Mouse (Mus musculus) forebrain, embryonic 16.5 days (tissue): ENCODE measurements around the gene Snap91. TPM values are rescaled to one million over a fixed set of nuclear protein-coding genes. Genes with fewer than 3 reads are reported as not detected.

ENCODE experiments used
- ATAC-seq: fragments of 200-750 bp; cut with Nextera tagmentation; 2 replicates; pipeline ENCODE4 v1.8.0; 2017; ENCODE audit warnings: mild to moderate bottlenecking, moderate library complexity
- H3K27ac ChIP-seq: fragments of 300-500 bp; sonication (generic); 2 replicates; pipeline ENCODE4 v1.5.1; 2014; ENCODE audit warnings: low read length, control low read depth
- H3K27me3 ChIP-seq: fragments of 300-500 bp; sonication (generic); replicated peaks from 2 replicates; pipeline ENCODE4 v1.6.1; 2014; ENCODE audit warnings: low read length; ENCODE audit not compliant: control insufficient read depth, insufficient read depth
- H3K36me3 ChIP-seq: fragments of 300-500 bp; sonication (generic); 2 replicates; pipeline ENCODE4 v1.6.1; 2014; ENCODE audit not compliant: control insufficient read depth, insufficient read depth
- H3K4me1 ChIP-seq: fragments of 300-500 bp; sonication (generic); replicated peaks from 2 replicates; pipeline ENCODE4 v1.6.1; 2014; ENCODE audit warnings: low read length; ENCODE audit not compliant: control insufficient read depth, insufficient read depth
- H3K4me2 ChIP-seq: fragments of 300-500 bp; sonication (generic); 2 replicates; pipeline ENCODE4 v1.6.1; 2014; ENCODE audit warnings: mild to moderate bottlenecking, low read length, control low read depth
- H3K4me3 ChIP-seq: fragments of 300-500 bp; sonication (generic); replicated peaks from 2 replicates; pipeline ENCODE4 v1.5.1; 2014; ENCODE audit warnings: mild to moderate bottlenecking, low read length, control low read depth
- H3K9ac ChIP-seq: fragments of 300-500 bp; sonication (generic); replicated peaks from 2 replicates; pipeline ENCODE4 v1.6.1; 2014; ENCODE audit warnings: low read depth, low read length, control low read depth
- H3K9me3 ChIP-seq: fragments of 300-500 bp; sonication (generic); 2 replicates; pipeline ENCODE4 v1.6.1; 2016; ENCODE audit warnings: low read length; ENCODE audit not compliant: control insufficient read depth
- WGBS: fragments of 180-500 bp; shearing (Covaris S2); extraction: QIAGEN DNeasy Blood & Tissue Kit; methylation state at CpG from one replicate; pipeline ENCODE4 v1.1.7; 2014; 5-methylcytosine and 5-hydroxymethylcytosine counted together
- polyA plus RNA-seq: library from polyadenylated mRNA; unstranded; fragments of >200 nt; fragmentation: Nextera tagmentation; extraction: Ambion mirVana; gene quantifications from 2 replicates; pipeline ENCODE4 v1.2.1, GENCODE M21; 2015

The Snap91 gene
- polyA plus RNA-seq, 1 experiment from 2014 or later, result 119 TPM

DNA sequence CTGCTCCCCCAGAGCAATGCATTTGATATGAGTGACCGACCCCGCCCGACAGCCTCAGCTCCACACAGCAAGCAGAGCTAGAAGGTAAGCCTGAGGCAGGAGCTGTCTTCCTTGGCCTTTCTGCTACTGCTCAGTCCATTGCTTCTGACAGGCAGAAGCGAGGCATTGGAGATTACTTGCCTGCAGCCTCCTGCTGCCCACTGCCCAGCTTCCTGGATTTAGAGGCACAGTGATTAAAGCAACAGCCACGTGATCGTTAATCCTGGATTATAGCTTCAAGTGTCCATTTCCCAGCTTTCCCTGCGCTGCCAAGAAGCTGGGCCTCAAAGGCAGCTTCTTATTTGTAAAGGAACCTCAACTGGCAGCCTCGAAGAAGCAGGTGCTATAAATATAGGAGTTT lies 51.4 kb downstream of the Snap91 start:
- no peak overlapping the region for H3K4me2 ChIP-seq
- H3K36me3 ChIP-seq, result peaks cover 12% of the 10 kb centered on the region
- no peaks in the 10 kb centered on the region; the same call in 1 of the 2 replicates for H3K4me1 ChIP-seq
- H3K9ac ChIP-seq, result no peak overlapping the region
- no peak overlapping the region for H3K4me3 ChIP-seq
- no peaks in the 10 kb centered on the region for H3K9me3 ChIP-seq
- H3K27me3 ChIP-seq, result no peaks in the 10 kb centered on the region
- no peak overlapping the region for H3K27ac ChIP-seq
- no peak for ATAC-seq
- WGBS, result 38% methylated on average over 8 of the region's 8 CpGs

DNA sequence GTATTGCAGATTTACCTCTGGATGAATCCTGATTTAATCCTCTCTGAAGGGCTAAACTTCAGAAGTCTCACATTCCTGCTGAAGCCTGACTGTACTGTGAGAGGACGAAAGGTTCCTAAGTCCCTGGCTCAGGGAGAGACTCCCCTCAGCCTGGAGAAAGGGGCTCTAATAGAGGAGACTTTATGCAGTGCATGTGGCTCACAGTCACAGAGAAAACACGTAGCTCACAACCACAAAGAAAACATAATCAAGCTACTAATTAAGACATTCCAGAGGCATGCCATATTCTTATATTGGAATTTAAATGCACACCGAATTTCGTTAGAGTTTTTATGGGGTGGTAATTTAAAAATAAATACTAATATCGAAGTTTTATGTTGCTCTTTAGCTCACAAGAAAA lies 61.1 kb downstream of the Snap91 start:
- ATAC-seq, result no peak
- H3K4me1 ChIP-seq, result no peaks in the 10 kb centered on the region
- H3K9me3 ChIP-seq, result no peaks in the 10 kb centered on the region
- H3K4me3 ChIP-seq, result no peak overlapping the region
- no peak overlapping the region for H3K9ac ChIP-seq
- no peak overlapping the region for H3K4me2 ChIP-seq
- WGBS, result 53% methylated on average over 5 of the region's 5 CpGs
- H3K27ac ChIP-seq, result no peak overlapping the region
- H3K36me3 ChIP-seq, result peaks cover 8% of the 10 kb centered on the region
- no peaks in the 10 kb centered on the region for H3K27me3 ChIP-seq

DNA sequence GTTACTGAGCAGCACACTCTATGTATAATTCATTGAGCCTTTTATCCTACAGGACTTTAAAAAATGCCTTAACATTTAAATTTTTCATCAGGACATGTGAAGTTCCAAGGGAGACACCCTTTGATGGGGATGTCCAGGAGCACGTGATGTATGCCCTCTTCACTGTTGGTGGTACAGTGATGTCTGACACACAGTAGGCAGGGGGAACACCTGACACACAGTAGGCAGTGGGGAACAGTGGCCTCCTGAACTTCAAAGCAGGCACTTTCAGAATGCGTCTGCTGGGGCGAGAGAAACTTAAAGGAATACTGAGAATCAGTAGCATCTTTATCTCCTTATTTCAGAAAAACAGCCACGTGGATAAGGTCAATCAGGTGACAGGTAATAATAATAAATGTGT lies 62.8 kb downstream of the Snap91 start:
- H3K4me1 ChIP-seq, result no peaks in the 10 kb centered on the region
- no peak overlapping the region for H3K27ac ChIP-seq
- WGBS, result 69% methylated on average over 4 of the region's 4 CpGs
- H3K9me3 ChIP-seq, result no peaks in the 10 kb centered on the region
- H3K4me3 ChIP-seq, result no peak overlapping the region
- no peak overlapping the region for H3K4me2 ChIP-seq
- peaks cover 6% of the 10 kb centered on the region for H3K36me3 ChIP-seq
- no peak for ATAC-seq
- H3K9ac ChIP-seq, result no peak overlapping the region
- no peaks in the 10 kb centered on the region for H3K27me3 ChIP-seq

DNA sequence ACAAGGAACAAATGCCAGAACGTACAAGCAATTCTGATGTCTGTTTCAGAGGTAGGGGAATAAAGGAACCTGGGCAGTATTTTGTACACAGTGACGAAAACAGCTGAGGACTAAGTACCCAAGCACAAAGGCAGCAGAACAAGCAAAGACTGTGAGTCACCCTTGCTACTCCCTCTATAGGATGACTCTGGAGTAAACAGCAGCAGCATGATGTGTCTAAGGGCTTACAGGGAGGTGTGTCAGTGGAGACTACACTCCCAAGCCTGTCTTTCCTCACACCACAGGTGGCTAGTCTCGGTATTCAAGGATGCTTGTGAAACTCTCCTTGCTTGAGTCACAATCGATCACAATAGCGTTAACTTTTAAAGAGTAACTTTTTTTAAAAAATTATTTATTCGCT lies 66.1 kb downstream of the Snap91 start:
- H3K9me3 ChIP-seq, result no peaks in the 10 kb centered on the region
- peaks cover 4% of the 10 kb centered on the region for H3K36me3 ChIP-seq
- ATAC-seq, result no peak
- no peaks in the 10 kb centered on the region for H3K27me3 ChIP-seq
- no peak overlapping the region for H3K9ac ChIP-seq
- no peaks in the 10 kb centered on the region for H3K4me1 ChIP-seq
- no peak overlapping the region for H3K27ac ChIP-seq
- WGBS, result 57% methylated on average over 6 of the region's 6 CpGs
- H3K4me3 ChIP-seq, result no peak overlapping the region
- no peak overlapping the region for H3K4me2 ChIP-seq

DNA sequence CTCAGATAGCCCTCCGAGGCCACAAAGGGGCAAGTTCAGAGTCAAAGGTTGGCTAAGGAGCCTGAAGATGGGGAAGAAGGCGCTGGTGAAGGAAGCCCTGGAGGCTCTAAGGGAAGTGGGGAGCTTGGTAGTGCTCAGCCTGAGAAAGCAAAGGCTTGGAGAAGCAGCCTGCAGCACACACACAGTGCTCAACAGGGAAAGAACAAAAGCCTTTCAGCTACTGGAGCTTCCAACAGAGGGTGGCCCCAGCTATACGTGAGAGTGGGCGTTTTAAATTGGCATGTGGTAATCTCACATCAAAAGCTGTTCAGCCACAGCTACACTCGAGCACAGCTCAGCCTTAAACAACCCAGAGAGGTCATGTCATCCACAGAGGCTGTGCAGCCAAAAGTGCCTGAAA lies 67.1 kb downstream of the Snap91 start:
- no peak overlapping the region for H3K4me2 ChIP-seq
- H3K4me3 ChIP-seq, result no peak overlapping the region
- WGBS, result 8% methylated on average over 5 of the region's 5 CpGs
- no peak for ATAC-seq
- peaks cover 4% of the 10 kb centered on the region for H3K36me3 ChIP-seq
- no peak overlapping the region for H3K27ac ChIP-seq
- no peaks in the 10 kb centered on the region for H3K27me3 ChIP-seq
- H3K9me3 ChIP-seq, result no peaks in the 10 kb centered on the region
- H3K4me1 ChIP-seq, result no peaks in the 10 kb centered on the region
- H3K9ac ChIP-seq, result no peak overlapping the region

DNA sequence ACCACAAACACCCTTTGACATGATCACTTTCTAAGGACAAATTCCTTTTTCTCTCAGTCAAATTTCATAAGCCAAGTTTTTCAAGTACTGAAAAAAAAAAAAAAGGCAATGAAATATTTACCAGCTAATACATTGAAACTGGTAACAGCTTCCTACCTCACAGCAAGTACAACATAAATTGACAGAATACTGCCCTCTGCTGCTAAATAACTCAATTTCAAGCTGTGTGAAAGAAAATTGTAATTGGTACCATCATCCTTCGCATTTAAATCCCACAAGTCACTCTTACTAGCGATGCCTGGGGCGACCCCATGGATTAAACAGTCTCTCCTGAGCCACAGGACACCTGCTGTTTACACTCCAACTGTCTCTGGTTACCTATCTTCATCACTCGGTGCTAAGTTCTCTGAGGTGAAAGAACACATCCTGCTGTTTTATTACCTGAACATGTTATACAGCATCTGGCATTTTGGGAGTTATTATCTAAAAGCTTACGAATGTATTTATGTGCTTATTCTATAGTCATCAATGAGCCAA lies 69.7 kb downstream of the Snap91 start:
- H3K4me3 ChIP-seq, result no peak overlapping the region
- H3K27ac ChIP-seq, result no peak overlapping the region
- no peaks in the 10 kb centered on the region for H3K27me3 ChIP-seq
- 41% methylated on average over 5 of the region's 5 CpGs for WGBS
- H3K4me2 ChIP-seq, result no peak overlapping the region
- H3K9ac ChIP-seq, result no peak overlapping the region
- no peaks in the 10 kb centered on the region for H3K9me3 ChIP-seq
- ATAC-seq, result peak; percentile 54
- peaks cover 4% of the 10 kb centered on the region for H3K36me3 ChIP-seq
- no peaks in the 10 kb centered on the region for H3K4me1 ChIP-seq

DNA sequence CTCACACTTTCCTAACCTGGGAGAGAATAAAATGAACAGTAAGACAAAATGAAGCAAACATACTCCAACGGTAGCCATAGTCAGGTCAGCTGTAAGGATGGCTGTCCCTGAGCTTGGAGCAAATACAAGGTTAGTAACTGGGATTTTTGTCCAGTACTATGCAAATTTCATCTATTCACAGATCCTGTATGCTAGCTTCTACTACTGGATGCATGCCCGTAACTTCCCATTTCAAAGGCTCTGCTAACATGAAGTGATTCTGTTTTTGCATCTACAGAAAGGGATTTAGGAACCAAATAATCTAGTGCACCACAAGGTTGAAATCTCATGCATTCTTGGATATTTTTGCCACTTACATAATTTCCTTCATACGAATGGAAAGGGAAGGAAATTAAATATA lies 70.2 kb downstream of the Snap91 start:
- no peak overlapping the region for H3K4me3 ChIP-seq
- no peaks in the 10 kb centered on the region for H3K27me3 ChIP-seq
- WGBS, result 65% methylated on average over 3 of the region's 3 CpGs
- ATAC-seq, result peak; percentile 59
- no peak overlapping the region for H3K27ac ChIP-seq
- H3K4me2 ChIP-seq, result no peak overlapping the region
- H3K9me3 ChIP-seq, result no peaks in the 10 kb centered on the region
- H3K4me1 ChIP-seq, result no peaks in the 10 kb centered on the region
- no peak overlapping the region for H3K9ac ChIP-seq
- H3K36me3 ChIP-seq, result peaks cover 3% of the 10 kb centered on the region

DNA sequence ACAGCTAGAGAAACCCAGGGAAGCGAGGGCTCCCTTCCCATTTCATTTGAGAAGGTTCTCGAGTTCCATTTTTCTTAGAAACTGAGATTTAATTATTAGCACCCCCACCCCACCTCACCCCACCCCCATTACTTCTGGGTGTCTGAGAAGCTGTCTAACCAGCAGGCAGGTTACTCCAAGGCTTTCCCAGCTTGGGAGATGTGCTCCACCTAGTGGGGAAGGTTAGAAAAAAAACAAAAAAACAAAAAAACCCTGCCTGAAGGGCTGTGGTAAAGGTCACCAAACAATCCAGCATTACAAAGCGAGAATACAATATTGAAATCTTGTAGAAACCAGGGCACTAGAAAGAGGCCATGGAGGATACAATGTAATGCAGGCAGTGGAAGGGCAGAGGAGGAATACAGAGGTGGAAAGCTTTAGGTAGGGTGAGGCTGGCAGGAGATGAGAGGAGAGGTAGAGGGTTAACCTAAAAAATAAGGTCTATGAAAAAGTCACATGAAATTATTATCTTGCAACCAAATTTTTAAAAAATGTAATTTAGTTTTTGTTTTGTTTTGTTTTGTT lies 79.8 kb downstream of the Snap91 start:
- ATAC-seq, result peak; percentile 58; the same call in 1 of the 2 replicates
- 25% methylated on average over 3 of the region's 3 CpGs for WGBS

DNA sequence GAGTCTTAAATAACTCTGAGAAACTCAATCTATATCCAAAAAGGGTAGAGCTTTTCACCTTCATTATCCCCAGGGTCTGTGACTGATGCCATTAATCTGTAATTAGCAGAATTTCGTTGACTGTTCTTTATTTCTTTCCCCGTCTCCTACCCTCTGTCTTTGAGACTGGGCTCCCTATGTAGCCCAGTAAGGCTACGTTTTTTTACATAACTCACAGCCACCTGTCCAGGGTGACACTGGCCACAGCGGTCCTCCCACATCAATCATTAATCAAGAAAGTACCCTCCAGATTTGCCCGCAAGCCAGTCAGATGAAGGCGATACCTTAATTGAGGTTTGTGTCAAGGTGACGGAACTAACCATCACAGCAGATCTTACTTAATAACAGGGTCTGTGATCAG lies 81.4 kb downstream of the Snap91 start:
- no peaks in the 10 kb centered on the region for H3K4me1 ChIP-seq
- no peak overlapping the region for H3K4me2 ChIP-seq
- no peak overlapping the region for H3K27ac ChIP-seq
- H3K9ac ChIP-seq, result no peak overlapping the region
- no peaks in the 10 kb centered on the region for H3K9me3 ChIP-seq
- H3K27me3 ChIP-seq, result no peaks in the 10 kb centered on the region
- peaks cover 7% of the 10 kb centered on the region; the same call in 1 of the 2 replicates for H3K36me3 ChIP-seq
- WGBS, result 75% methylated on average over 7 of the region's 7 CpGs
- no peak for ATAC-seq
- no peak overlapping the region for H3K4me3 ChIP-seq

More for the DNA sequence above, 79.8 kb downstream of the Snap91 start:
- H3K4me3 ChIP-seq, result no peak overlapping the region
- H3K9me3 ChIP-seq, result no peaks in the 10 kb centered on the region
- no peak overlapping the region for H3K27ac ChIP-seq
- H3K9ac ChIP-seq, result no peak overlapping the region
- no peaks in the 10 kb centered on the region for H3K4me1 ChIP-seq
- no peaks in the 10 kb centered on the region for H3K27me3 ChIP-seq
- H3K4me2 ChIP-seq, result no peak overlapping the region
- H3K36me3 ChIP-seq, result peaks cover 5% of the 10 kb centered on the region; the same call in 1 of the 2 replicates

DNA sequence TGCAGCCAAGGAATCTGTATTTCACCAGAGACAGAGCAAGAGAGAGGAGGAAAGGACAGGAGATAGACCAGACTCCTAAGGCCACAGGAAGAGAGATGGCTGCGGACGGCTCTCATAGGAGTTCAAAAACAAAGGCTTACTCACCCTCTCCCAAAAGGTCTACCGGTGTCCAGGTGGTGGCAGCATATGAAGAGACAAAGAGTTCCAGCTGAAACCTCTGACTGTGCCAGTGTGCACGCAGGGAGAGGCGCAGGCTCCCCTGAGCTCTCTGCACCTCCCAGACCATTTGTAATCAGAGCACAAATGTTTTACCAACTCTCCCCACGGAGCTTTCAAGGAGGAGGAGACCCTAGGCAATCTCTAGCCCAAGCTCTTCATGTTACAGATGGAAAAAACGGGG lies 81.8 kb downstream of the Snap91 start:
- H3K4me1 ChIP-seq, result no peaks in the 10 kb centered on the region
- 55% methylated on average over 7 of the region's 7 CpGs for WGBS
- H3K9ac ChIP-seq, result no peak overlapping the region
- ATAC-seq, result no peak
- H3K27ac ChIP-seq, result no peak overlapping the region
- no peaks in the 10 kb centered on the region for H3K9me3 ChIP-seq
- H3K36me3 ChIP-seq, result peaks cover 7% of the 10 kb centered on the region; the same call in 1 of the 2 replicates
- H3K4me2 ChIP-seq, result no peak overlapping the region
- H3K4me3 ChIP-seq, result no peak overlapping the region
- no peaks in the 10 kb centered on the region for H3K27me3 ChIP-seq
